Mouse (Mus musculus) MEL (cell line): ENCODE results near the gene Olfr576.

Experiments
- CTCF ChIP-seq, 3 experiments: IDR thresholded peaks in 2 of 3; conservative IDR thresholded peaks in 1 of 3; 2 replicates each; pipeline ENCODE4 v1.5.1; 2011 to 2012; ENCODE audit warnings: low read length in 3 of 3, low read depth in 2 of 3, mild to moderate bottlenecking in 2 of 3, improper control_type of control experiment in 1 of 3, inconsistent platforms in 1 of 3, mixed read lengths in 1 of 3, moderate library complexity in 1 of 3; ENCODE audit not compliant: control insufficient read depth in 1 of 3, insufficient read depth in 1 of 3, poor library complexity in 1 of 3, severe bottlenecking in 1 of 3
- E2F4 ChIP-seq: IDR thresholded peaks from 2 replicates; pipeline ENCODE4 v1.6.1; 2011; ENCODE audit warnings: low read depth, low read length, improper control_type of control experiment, borderline replicate concordance
- NRF1 ChIP-seq: IDR thresholded peaks from 2 replicates; pipeline ENCODE4 v1.6.1; 2014; ENCODE audit warnings: low read depth, mild to moderate bottlenecking, inconsistent platforms, low read length, improper control_type of control experiment, moderate library complexity; ENCODE audit not compliant: poor library complexity, insufficient read depth, severe bottlenecking
- POLR2A ChIP-seq, 2 experiments: IDR thresholded peaks; 2 replicates each; pipeline ENCODE4 v1.6.1; 2011 to 2012; ENCODE audit warnings: low read length in 2 of 2, mild to moderate bottlenecking in 2 of 2, control low read depth in 1 of 2, improper control_type of control experiment in 1 of 2, low read depth in 1 of 2, moderate library complexity in 1 of 2; ENCODE audit not compliant: control insufficient read depth in 1 of 2, insufficient read depth in 1 of 2, poor library complexity in 1 of 2
- RAD21 ChIP-seq: IDR thresholded peaks from 2 replicates; pipeline ENCODE4 v1.6.1; 2011; ENCODE audit warnings: mild to moderate bottlenecking, low read depth, low read length, improper control_type of control experiment
- TCF12 ChIP-seq: IDR thresholded peaks from 2 replicates; pipeline ENCODE4 v1.6.1; 2014; ENCODE audit warnings: low read depth, mild to moderate bottlenecking, inconsistent platforms, low read length, improper control_type of control experiment, moderate library complexity
- ZNF384 ChIP-seq: IDR thresholded peaks from 2 replicates; pipeline ENCODE4 v1.6.1; 2012; ENCODE audit warnings: low read depth, mild to moderate bottlenecking, inconsistent platforms, low read length, improper control_type of control experiment

DNA sequence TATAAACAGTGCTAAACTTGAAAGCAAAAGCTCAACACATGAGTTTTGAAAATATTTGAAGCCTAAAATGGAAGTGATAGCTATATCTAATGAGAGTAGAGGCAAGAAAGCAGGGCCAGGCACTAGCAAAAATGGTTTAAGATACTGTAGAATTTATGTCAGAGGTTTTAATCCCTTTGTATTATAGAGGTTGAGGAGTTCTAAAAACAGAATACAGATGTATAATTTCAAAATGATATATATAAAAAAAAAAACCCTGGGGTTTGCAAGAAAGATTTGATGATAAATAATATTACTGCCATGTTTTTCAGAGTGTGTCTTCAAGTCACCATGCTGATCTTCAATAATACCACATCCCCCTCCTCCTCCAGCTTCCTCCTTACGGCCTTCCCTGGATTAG lies 14.3 kb upstream of the Olfr576 start, which contains the start of gene Olfr574:
- TF ChIP-seq RAD21 (no peak), NRF1 (no peak), POLR2A (IDR thresholded peaks at IDR 0.05; ENCODE audit: control insufficient read depth in 1 of 2, insufficient read depth in 1 of 2, low read depth in 1 of 2, low read length in 2 of 2, poor library complexity in 1 of 2) (no peak), ZNF384 (no peak), CTCF (IDR thresholded peaks at IDR 0.05 in 2 of 3, conservative IDR thresholded peaks at IDR 0.05 in 1 of 3; ENCODE audit: control insufficient read depth in 1 of 3, insufficient read depth in 1 of 3, low read depth in 2 of 3, low read length in 3 of 3, poor library complexity in 1 of 3, severe bottlenecking in 1 of 3) (no peak), E2F4 (no peak), TCF12 (no peak)
